Mouse (Mus musculus): ENCODE data around the gene St7.

The St7 gene

DNA sequence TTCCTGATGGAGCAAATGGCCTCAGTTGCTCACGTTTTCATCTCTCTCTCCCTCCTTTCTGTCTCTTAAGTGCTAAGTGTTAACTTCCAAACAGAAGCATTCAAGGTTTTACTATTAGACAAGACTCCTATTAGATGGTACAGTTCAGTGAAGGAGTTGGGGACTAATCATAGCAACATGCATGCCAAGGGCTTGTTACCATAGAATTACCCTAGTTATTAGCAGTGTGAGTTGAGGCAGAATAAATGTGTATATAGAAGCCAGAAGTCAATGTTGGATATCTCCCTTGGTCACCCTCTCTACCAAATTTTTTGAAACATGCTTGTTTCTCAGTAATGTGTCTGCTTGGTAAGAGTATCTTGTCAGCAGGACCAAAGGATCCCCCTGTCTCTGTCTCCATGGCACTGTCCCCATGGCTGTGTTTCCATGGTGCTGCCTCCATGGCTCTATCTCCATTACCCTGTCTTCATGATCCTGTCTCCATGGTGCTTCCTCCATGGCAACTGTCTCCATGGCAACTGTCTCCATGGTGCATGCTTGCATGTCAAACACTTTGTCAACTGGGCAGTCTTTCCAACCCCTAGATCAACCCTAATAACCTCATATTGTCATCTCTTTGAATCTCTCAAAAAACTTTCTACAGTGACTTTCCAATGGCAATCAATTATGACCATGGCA, 275.9 kb downstream of the St7 start:
- no peak for DNase-seq

DNA sequence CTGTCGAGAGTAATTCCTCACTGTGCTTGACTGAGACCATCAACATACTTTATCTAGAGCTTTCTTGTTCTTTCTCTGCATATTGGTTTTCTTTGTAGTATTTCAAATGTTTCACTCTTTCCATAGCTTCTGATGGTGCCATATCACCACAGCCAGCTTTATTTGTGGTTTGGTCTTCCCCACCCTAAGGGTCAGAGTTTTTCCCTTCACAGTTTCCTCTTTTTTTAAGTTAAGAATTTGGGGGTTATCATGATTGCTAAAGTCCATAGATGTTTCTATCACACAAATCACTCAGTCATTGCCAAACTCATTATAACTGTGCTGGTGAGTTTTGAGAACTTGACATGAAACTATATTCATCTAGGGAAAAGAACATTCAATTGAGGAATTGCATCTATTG, 277.1 kb downstream of the St7 start:
- DNase-seq, result no peak

DNA sequence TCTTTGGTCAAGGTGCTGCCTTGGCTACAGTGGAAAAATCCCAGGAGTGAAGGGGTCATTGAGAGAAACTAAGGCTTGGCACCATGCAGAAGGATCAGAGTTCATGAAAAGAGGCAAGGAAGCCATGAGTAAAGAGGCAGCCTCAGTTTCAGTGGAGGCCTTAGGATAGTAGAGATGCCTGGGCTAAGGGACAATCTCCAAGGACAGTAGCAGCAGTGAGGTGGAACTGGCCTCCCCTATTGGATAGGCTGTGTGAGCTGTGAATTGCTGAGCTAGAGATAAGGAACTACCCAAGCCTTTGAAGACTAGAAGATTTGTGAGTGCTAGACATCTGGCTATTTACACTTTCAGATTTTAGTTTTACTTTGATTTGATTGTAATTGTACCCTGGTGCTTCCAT, 278.7 kb downstream of the St7 start:
- no peak for DNase-seq

DNA sequence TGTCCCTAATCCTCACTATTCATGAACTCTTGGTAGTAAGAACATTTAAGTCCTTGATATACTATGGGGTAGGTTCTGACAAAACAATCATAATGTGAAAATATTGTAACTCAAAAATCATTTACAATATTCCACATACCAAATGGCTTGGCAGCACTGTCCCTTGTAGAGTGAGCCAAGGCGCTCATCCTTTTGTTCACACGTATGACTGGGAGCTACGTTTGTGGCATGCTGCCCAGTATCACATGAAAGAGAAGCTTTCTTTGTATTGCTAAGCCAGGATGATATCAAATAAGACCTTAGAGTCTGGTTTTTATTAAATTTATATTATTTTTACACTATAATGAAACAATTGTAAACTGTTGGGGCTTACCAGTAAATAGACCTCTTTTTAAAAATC, 281.7 kb downstream of the St7 start:
- no peak for DNase-seq

DNA sequence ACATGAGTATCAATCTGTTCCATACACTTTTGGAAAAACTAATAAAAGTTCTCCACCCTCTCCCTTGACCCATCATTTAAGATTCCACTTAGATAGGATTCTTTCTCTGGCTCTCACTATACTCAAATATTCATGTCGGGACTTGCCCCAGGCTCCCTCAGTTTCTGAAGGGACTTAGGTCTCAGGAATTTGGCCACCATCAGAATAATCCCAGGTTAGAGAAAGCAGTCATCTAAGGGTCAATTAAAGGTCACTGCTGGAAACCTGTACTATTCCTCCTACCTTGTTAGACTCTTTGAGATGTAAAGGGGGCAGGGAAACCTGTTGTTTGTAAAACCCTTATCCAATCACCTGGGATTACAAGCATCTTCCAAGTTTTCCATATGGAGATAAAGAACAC, 284.4 kb downstream of the St7 start:
- DNase-seq, result no peak

DNA sequence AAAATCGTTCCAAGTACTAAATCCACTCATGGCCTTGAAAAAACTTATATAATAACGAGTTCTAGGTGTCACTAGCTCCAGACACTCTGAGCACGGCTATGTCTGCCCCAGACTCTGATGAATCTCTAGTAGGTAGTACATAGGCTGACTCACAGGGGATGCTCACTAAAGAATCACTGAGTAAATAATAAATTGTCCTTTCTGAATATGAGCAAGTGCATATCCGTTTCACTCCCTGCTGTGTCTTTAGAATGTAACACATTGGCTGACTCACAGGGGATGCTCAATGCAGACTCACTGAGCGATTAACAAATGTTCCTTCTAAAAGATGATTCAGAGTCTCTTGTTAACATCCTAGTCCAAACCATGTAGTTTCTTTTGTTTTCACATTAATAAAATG, 285.6 kb downstream of the St7 start:
- DNase-seq, result no peak

DNA sequence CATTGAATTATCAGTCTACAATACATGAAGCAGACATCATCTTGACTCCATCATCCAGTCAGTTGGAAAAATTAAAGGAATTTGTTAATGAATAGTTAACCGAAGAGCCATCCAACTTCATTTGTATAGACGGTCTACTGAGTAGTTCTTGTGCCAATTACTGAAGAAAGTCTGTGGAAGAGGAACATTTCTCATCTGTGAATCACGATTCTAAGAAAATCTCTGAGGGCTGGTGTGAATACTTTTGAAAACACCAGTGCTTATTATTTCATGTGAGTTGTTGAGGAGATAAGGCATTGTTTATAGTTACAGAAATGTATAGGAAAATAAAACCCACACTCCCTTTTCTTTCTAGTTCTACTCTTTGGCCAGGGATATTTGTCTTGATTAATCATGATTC, 286.1 kb downstream of the St7 start:
- no peak for DNase-seq

DNA sequence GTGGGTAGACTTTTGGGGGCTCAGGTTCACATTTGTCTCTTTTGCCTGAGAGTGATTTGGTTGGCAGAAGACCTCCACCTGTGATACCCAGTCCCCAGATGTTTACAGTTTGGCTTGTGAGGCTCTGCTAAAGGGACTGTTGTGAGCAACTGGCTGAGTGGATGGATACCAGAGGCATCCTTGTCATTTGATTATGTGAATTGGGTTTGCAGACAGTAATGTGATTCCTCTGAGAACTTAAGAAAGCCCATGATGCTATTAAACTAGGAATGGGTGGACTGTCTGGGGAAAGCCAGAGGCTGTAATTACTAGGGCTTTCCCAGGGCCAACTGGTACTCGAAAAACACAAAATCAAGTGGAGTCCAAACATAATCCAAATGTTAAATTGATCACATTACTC, 286.6 kb downstream of the St7 start:
- DNase-seq, result no peak

DNA sequence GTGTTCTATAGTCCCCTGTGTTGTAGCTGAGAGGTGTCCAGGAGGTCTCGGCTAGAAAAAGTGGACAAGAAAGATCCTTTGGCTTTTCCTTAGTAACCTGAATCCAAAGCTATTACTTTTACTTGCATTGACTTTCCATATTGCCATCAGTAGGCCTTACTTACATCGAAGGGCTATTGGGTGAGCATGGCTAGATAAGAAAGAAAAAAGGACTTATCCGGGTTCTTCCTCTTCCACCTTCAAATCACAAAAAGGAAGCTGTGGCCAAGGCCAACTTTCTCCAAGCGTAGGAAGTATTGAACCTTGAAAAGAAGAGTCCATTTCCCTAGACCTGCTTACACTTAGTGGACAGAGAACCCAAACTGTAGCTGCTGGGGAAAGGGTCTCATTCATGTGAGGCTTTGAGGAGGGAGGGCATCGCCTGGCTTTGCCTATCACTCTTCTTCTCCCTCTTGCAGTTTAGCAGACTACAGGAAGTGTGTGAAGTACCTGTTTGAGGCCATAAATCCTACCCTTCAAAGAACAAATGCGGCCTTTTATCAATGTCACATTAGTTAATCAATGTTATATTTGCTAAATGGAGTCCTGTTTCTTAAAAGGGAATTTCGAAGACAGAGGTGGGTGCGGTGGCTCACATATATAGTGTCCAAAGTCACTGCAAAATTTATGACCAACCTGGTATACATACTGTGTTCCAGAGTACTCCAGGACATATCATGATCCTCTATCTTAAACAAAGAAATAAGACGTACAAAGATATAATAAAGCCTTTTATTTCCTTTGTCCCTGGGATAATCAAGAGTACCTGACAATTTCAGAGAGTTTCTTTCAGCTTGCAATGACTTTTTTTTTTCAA, 297.7 kb downstream of the St7 start:
- no peak for DNase-seq

DNA sequence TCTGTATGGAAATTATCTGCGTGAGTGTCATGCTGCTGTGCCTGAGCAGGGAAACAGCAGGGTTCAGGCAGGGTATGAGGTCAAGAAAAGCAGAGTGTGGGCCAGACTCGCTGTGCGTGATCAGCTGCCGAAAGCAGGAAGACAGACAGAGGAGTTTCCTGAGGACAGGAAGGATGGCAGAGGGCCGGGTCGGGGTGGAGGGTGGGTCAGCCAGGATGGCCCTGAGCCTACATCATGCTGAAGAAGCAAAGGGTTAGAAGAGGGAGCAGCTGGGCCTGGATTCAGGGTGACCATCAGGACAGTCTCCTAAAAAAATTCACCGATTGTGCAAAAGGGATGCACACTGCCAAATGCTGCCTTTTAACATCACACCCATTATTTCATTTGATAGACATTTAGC, 298.9 kb downstream of the St7 start:
- no peak for DNase-seq
